In genomic region chr9:96631389-96632072, GRCm38 (mm10) we compare ENCODE assay signal across 8 mouse cellular contexts. TPM values are rescaled to one million over a fixed set of nuclear protein-coding genes. Genes with fewer than 3 reads are reported as not detected.
A peak's percentile ranks its signal among the peaks of the same experiment; 100 is the strongest.
DNase-seq lines count a peak whose midpoint lies in the region; ATAC-seq lines count a peak whose summit lies in the region.

Rasa2 (minus strand) TSS chr9:96631617.

- peak; percentile 95 for DNase-seq in ZHBTc4 (ENCODE audit: low read depth, low spot score)
- peak; percentile 85 to 87 for DNase-seq in gastrocnemius, adult 8-10 months (ENCODE audit: low spot score in 2 of 2)
- peak; percentile 94 for DNase-seq in induced T-regulatory cell, adult 2 months (ENCODE audit: low read depth)
- DNase-seq in left cerebral cortex, adult 9 months (ENCODE audit: low spot score in 2 of 2), result peak; percentile 70 to 82
- peak; percentile 88 for DNase-seq in right cerebral cortex, postnatal 14 days
- DNase-seq in urinary bladder, postnatal 36 days (ENCODE audit: low spot score in 2 of 2), result peak; percentile 88 to 92

- peak; percentile 93 for ATAC-seq in common myeloid progenitor, adult 5-6 weeks (replicated peaks; ENCODE audit: low read depth, poor library complexity, severe bottlenecking)
- ATAC-seq in megakaryocyte progenitor cell, adult 5-6 weeks (replicated peaks; ENCODE audit: poor library complexity), result peak; percentile 91

RNA-seq across cellular contexts. Expression of gene Rasa2, which starts in this region (rescaled TPM):
- total RNA-seq in common myeloid progenitor, adult 5-6 weeks (2017), result 5.5 and 11.3 TPM in 2 replicates
- total RNA-seq in gastrocnemius, adult 8-10 months (2022), result 1 to 10 TPM; 2.1 to 3.3 (median 2.4) TPM
- 27.4 and 31.1 TPM in 2 replicates for total RNA-seq in megakaryocyte progenitor cell, adult 5-6 weeks (2015)
- 20.8 and 23.5 TPM in 2 replicates for total RNA-seq in megakaryocyte progenitor cell, adult 5-6 weeks (2017)

Comparison
In these comparisons a context has a peak if more than half of its experiments do, and no peak if none do; other contexts are left out.
1. Peak in every context shown above with its lines: DNase-seq and ATAC-seq.